Mouse (Mus musculus): Measurements from ENCODE around the gene Galnt17. TPM values are rescaled to one million over a fixed set of nuclear protein-coding genes. Genes with fewer than 3 reads are reported as not detected.
A peak's percentile ranks its signal among the peaks of the same experiment; 100 is the strongest.

Gene Galnt17
- total RNA-seq, 2 experiments from 2014 or later = 3.4 to 3.6 TPM

DNA sequence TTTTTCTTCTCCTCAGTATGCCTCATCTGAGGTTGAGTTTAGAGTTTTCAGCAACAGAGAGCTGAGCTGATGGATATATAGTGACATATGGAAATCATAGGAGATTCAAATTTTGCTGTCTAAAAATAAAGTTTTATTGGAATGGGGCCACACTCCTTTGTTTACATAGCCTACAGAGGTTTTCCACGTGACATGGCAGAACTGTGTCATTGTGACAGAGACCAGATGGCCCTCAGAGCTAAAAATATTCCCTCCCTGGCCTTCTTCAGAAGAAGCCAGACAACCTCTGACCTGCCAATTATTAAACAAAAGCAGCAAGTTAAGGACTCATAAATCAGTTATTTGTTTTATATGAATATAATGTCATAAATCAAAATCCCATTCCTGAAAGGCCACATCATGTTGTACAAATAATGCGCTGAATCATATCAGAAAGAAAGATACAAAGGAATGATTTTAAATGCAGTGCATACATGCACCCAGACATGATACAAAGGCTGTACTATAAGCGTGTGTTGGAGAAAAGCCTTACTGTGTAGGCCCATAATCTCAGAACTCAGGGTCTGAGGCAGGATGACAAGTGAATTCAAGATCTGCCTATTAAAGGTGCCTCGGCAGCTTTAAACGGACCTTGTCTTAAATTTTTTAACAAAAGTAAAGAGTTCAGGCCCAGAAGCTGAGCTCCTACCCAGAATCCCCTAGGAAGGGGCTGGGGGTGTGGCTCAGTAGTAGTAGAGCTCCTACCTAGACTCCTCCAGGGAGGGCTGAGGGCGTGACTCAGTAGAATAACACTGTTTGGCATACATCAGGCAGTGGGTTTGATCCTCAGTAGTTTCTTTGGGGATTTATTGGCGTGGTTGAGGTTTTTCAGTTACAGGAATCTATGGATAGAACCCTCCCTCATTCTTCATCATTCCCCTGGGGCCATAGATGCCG is 57.3 kb downstream of the Galnt17 start:
- intact Hi-C loops (cut with DNase I) = no loop called here
- DNase-seq (ENCODE audit: low spot score) = no peak

DNA sequence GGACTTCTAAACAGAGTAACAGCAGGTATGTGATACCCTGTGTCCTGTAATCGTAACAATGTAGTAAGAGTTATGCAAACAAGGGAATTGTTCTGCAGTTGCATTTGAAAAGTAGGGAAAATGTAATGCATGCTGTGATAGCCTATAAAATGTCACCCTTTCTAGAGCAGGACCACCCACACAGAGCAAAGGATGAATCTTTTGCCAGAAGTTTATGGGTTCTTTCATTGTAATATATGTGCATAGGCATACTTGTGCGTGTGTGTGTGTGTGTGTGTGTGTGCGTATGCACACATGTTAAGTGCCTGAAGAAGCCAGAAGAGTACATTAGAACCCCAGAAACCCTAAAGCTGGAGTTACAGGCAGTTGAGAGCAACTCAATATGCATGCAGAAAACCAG is 59.9 kb downstream of the Galnt17 start:
- intact Hi-C loops (cut with DNase I) = no loop called here
- no peak for DNase-seq (ENCODE audit: low spot score)

DNA sequence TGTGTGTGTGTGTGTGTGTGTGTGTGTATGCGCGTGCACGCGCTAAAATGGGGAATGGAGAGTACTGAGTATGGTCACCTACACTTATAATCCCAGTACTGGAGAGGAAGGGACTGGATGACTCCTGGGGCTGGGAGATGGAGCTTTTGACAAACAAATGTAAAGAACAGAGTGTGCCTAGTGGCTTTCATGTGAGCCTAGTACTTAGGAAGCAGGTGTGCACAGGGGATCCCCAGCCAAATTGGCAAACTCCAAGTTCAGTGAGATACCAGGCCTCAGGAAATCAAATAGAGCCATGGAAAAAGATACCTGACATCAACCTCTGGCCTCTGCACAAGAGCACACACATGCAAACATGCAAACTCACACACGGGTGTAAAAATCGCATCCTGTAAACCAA is 61.7 kb downstream of the Galnt17 start:
- intact Hi-C loops (cut with DNase I) = no loop called here
- no peak for DNase-seq (ENCODE audit: low spot score)

DNA sequence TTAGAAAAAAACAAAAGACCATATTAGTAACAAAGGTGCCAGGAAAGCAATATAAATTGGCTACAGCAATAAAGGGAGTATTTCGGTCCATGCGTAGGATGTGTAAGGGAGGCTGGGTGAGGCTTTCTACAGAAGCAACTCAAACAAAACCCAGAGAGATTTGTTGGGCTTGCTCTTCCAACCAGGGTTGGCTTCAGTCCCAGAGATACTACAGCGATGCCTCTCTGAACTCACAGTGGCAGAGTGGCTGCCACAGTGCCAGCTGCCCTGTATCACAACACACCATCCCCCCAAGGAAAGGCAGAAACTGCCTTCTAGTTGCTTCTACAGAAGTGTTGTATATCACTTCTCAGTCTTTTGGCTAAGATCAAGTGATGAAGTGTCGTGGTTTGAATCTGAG is 66.6 kb downstream of the Galnt17 start:
- intact Hi-C loops (cut with DNase I) = no loop called here
- no peak for DNase-seq (ENCODE audit: low spot score)

DNA sequence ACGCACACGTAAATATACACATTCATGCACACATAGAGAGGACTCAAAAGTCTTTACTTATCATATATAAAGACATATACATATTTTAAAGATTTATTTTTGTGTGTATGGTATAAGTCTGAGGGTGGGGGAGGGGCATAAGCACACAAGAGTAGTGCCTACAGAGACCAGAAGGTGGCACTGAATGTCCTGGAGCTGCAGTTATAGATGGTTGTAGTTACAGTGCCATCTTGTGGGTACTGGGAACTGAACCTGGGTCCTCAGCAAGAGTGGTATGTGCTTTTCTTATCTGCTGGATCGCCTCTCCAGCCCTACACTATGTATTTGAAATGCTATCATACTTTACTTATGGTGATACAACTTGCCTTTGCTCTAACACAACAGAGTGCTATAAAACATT is 68.5 kb downstream of the Galnt17 start:
- intact Hi-C loops (cut with DNase I) = no loop called here
- DNase-seq (ENCODE audit: low spot score) = no peak

DNA sequence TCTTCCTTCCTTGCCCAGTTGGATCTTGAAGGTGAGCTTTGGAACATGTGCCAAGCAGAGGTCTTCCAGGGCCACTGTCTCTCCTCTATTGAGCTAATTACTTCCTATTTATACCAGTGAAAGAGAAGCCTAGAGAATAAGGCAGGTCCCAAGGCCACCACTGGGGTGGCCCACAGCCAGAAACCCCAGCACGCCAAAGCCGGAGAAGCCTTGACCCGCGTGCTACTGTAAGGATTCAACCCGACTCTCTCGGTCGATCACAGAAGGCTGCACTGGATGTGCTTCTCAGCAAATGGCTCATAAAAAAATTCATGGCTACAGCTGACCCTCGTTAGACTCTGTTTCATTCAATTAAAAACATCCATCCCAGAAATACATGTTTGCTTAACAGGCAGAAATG is 71.4 kb downstream of the Galnt17 start:
- DNase-seq (ENCODE audit: low spot score) = no peak
- intact Hi-C loops (cut with DNase I) = no loop called here

DNA sequence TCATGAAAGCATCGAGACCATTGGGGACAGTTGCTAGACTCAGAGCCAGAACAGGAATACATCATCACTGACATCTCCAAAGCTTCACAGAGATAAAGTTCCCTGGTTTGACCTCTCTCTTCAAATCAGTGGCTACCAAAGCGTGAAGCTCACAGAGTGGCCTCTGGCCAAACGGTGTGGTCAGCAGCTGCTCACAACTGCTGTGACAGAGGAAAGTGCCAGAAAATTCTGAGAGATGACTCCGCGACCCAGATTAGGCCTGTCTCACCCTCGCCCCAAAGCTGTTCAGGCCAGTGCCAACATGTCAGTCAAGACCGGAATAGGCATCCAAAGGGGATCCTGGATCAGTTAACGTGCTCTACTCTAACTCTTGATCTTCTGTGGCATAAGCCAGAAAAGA is 74.5 kb downstream of the Galnt17 start:
- peak; percentile 3 for DNase-seq (ENCODE audit: low spot score)

DNA sequence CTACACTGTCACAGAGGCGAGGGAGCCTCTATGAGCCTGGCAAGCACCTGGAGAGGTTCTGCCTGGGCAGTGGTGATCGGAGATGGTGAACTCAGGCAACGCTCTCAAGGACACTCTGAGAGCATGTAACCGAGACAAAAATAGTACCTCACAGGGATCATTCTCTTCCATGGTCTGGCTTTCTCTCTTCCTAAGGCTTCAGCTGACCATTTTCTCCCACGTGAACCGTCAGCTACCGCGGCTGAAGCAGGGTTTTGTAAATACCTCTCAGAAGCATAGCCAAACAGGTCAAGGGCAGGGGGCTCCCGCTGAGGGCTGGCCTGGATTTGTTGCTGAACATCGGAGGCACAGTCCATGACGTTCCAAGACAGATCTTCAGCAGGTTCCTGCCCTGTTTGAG is 77.2 kb downstream of the Galnt17 start:
- no peak for DNase-seq (ENCODE audit: low spot score)
- intact Hi-C loops (cut with DNase I) = no loop called here

More for the DNA sequence above, 74.5 kb downstream of the Galnt17 start:
- intact Hi-C loops (cut with DNase I) = no loop called here

DNA sequence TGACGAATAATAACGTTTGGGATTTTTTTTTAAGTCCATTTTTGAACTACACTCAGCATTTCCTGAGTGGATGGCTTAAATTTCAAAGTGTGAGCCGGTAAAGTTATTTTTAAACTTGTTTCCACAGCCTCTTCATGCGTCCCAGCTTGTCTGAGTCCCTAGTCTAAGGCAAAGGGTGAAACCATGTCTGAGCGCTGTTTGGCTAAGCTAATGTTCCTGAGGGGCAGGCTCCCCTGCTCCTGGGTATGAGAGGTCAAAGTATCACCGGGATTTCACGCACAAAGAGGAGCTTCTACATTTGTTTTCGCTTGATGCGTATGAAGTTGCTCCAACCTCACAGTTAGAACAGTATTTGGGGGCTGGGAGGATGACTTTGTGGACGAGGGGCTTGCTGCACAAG is 78.6 kb downstream of the Galnt17 start:
- intact Hi-C loops (cut with DNase I) = no loop called here
- DNase-seq (ENCODE audit: low spot score) = no peak

DNA sequence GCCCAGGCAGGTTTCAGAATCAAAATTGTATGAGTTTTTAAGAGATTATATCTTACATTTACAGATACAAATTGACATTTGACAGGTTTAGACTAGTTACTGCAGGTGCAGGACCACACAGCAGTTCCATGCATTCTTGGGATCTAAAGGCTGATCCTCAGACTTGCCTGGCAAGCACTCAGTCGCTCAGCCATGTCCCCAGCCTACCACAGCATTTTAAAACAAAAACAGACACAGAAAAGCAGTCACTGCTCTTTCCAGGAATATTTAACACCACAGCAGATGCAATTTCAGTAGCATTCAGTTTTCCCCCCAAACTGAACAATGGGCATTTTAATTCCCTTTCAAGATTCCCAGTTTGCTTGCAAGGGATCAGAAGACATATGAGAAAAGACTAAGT is 84.9 kb downstream of the Galnt17 start:
- no peak for DNase-seq (ENCODE audit: low spot score)
- intact Hi-C loops (cut with DNase I) = no loop called here

DNA sequence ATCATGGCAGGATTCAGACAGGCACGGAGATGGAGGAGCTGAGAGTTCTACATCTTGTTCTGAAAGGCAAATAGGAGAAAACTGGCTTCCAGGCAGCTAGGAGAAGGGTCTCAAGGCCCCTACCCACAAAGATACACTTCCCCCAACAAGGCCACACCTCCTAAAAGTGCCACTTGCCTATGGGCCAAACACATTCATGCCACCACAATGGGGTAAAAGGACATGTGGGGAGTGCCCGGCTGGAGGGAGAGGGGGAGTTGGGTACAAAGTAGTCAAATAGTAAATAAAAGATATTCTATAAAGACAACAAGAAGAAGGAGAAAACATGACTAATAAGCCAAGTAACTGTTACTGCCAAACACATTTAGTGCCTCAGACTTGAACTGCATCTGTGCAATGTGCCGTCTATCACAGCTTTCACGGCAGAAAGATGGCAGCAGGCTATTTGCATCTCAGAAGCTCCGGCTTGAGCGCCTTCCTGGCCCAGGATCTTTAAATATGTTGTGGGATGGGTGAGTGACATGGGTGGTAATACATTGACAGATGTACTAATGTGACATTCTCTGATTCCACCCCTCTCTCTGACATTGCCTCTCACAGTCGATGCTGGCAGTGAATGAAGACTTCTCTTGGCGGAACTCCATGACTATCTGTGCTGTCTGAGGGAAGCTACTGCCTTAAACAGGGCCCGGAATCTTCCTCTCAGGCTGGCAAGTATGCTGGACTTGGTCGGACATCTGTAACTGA is 85.6 kb downstream of the Galnt17 start:
- DNase-seq (ENCODE audit: low spot score) = no peak
- intact Hi-C loops (cut with DNase I) = no loop called here

DNA sequence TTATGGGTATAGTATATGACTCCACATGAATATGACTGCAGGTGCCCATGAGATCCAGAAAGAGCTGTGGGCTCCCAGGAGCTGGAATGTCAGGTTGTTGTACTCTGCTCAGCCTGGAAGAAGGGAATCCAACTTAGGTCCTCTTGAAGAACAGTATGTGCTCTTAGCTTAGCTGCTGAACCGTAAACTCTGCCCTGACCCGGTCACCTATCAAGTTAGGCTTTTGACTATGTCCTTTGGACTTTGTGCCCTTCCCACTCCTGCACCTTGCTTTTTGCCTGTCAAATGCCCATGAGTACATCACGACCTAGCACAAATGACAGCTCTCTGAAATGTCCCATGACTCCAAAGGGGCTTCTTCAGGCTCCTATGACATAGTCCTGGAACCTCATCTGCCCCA is 90.1 kb downstream of the Galnt17 start:
- no peak for DNase-seq (ENCODE audit: low spot score)
- intact Hi-C loops (cut with DNase I) = no loop called here

DNA sequence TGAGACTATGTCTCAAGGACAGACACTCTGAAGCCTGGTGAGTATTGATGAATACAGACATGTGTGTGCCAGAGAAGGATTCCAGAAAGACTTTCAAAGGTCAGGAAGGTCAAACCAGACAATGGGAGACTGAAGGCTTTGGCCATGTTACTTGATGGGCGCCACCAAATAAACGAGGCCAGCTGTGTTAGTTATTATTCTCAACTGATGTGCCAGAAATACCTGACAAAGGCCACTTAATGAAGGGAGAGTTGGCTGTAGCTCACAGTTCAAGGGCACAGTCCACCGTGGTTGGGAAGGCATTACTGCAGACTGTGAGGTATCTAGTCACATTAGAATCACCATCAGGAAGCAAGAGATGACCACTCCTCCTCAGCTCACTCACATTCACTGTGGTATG is 96.7 kb downstream of the Galnt17 start:
- no peak for DNase-seq (ENCODE audit: low spot score)
- intact Hi-C loops (cut with DNase I) = no loop called here

DNA sequence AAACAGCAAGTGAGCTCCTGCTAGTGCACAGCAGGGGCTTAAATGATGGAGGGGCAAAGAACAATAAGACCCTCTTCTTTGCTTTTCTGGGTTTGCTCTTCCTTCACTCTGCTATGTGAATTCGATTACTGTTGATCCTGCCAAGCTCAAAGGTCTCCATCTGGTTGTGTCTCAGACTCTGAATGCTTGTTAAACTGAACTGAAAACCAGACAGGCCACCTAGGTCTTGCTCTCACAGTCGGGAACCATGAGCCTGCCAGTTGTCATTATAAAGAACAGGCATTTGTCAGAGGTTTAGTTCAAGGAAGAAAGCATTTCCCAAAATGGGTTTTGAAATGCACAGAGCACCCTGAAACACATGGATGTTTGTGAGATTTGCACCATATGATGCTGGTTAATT is 107.2 kb downstream of the Galnt17 start:
- intact Hi-C loops (cut with DNase I) = no loop called here
- DNase-seq (ENCODE audit: low spot score) = no peak

DNA sequence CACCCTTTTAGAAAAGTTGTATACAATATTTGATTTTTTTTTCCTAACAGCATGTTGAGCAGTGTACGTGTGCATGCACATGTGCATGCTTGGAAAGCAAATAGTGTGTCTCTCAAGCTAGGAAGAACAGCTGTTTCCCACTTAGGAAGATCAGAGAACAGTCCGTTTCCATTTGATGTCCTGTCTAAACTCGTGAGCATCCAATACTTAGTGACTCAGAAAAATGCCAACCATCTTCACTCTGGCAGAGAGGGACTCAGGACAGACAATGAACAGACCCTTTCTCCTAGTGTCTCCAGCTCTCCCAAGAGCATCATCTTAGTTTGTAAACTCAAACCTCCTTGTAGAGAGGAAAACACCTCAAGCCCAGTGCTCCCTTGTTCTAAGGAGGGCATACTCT is 116.0 kb downstream of the Galnt17 start:
- intact Hi-C loops (cut with DNase I) = no loop called here
- DNase-seq (ENCODE audit: low spot score) = no peak

DNA sequence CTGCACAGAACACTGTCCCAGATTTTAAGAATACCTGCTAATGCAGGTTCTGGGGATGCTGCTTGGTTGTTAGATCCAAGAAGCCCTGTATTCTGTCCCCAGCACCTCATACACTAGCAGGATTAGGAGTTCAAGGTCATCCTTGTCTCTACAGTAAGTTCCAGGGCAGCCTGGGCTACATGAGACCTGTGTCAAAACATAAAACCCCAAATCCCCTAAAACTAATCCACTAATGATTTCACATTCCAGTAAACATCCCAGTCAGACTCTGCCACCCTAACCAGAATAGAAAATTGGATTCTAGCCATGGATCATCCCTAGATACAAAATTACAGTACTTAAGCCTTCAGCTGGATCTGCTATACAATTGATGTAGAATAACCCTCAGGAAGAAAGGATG is 123.7 kb downstream of the Galnt17 start:
- DNase-seq (ENCODE audit: low spot score) = no peak
- intact Hi-C loops (cut with DNase I) = no loop called here

DNA sequence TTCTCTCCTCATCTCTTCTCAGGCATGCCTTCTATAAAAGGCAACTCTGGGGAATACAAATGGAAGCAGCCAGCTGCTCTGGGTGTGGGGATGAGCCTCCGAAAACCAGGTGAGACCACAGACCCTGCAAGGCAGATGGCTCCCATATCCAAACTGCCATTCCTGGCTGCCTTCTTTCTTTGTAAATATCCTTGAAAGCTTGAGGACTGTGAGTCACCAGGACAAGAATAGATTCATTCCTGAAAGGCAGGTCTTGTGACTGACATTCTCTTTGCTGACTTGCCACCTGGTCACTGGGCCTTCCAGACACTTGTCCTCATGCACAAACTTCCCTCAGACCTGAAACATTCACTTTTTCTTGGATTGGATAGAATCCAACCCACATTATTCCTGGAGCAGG is 127.1 kb downstream of the Galnt17 start:
- no peak for DNase-seq (ENCODE audit: low spot score)
- intact Hi-C loops (cut with DNase I) = no loop called here

DNA sequence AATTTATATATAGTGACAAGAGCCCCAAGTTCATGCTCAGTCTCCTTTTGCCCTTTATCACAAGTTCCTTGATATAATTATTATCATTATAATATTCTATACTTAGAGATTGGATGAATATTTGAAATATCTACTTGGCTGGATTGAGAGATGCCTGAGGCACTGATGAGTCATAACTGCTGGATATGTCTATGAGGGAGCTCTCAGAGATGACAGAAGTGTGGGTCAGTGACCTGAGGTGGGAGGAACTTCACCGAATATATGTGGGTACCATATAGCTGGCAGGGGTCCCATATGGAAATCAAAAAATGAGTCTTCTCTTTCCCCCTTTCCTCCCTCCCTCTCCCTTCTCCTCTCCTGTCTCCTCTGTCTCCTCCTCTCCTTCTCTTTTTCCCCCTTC is 127.5 kb downstream of the Galnt17 start:
- DNase-seq (ENCODE audit: low spot score) = no peak
- intact Hi-C loops (cut with DNase I) = no loop called here

DNA sequence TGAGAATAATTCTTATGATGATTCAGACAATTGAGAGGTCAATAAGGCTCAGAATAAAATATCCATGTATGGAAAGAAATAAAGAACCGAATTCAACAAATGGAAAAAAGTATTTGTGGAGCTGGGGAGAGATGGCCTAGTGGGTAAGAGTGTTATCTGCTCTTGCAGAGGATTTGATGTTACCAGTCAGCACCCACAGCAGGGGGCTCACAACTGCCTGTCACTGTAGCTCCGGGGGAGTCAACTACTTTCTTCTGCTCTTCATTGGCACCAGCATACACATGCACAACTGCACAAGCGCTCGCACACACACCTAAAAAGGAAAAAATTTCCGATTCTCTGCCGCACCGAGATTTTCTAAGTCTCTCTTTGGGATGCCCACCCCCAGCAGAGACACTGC is 130.4 kb downstream of the Galnt17 start:
- no peak for DNase-seq (ENCODE audit: low spot score)
- intact Hi-C loops (cut with DNase I) = no loop called here

DNA sequence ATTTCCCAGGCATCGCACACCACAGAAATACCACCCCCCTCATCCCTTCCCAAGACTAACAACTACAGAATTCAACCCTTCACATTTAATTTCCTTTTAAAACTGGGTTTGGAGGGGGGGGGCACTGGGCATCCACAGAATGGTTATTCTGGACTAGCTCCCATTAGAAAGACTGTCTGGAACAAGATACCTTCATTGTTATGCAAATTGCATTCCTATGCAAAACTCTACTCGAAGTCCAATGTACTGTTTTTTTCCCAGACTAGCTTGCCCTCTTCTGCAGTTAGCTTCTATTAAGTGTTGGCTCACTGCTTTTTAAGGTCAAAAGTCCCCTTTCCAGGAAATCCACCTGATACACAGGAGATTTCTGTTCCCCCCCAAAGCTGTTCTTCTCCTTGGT is 131.1 kb downstream of the Galnt17 start:
- DNase-seq (ENCODE audit: low spot score) = no peak
- intact Hi-C loops (cut with DNase I) = no loop called here

DNA sequence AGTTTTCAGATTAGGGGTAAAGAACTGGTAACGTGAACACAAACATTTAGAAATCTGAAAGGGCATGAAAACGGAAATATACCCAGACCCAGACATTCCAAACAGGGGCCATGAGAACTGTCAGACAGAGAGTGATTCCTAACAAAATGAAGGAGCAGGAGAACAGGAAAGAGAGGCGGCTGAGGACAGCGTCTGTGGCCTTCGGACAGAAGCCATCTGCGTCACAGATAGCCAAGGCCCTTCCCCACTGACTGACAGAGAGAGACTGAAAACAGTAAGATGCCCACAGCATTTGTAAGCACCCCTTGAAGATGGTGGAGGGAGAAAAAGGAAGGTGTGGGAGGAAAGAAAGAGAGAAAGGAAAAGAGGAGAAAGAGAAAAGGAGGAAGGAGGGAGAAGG is 139.1 kb downstream of the Galnt17 start:
- intact Hi-C loops (cut with DNase I) = no loop called here

More for the DNA sequence above, 139.1 kb downstream of the Galnt17 start:
- no peak for DNase-seq (ENCODE audit: low spot score)
